25 mouse cellular contexts compared by ENCODE assay signal in the genomic region with DNA sequence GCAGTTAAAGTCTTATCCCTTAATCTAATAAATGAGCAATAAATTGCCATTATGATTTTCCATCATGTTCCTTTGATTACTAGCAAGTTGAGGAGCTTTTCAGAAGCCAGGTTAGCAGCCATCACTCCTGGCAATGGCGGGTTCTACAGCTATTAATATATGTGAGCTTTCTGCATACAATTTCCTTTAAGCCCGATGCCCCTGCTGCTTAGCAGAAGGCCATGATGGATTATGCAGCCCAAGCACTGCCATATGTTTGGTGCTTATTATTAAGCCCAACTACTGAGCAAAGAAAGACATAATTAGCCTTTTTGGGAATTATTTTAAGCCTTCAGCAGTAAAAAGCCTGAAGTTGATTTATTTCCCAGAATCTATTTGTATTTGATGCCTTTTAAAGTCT.
DNase-seq lines count a peak whose midpoint lies in the region; ATAC-seq and TF ChIP-seq lines count a peak whose summit lies in the region.
"Had no signal": no experiment of that assay in that cellular context is flagged by ENCODE, and none has a peak within 500 bp of the region (broad histone marks: within the 10 kb centered on the region; RNA-seq: fewer than 3 reads in every experiment).

No protein-coding gene starts in this region.

- H3K9ac ChIP-seq in forebrain, embryonic 14.5 days (ENCODE audit: low read length) = no peak overlapping the region
- H3K9ac ChIP-seq in forebrain, embryonic 11.5 days (ENCODE audit: low read length) = no peak overlapping the region
- no peak overlapping the region for H3K9ac ChIP-seq in hindbrain, embryonic 15.5 days
- H3K9ac ChIP-seq in hindbrain, embryonic 11.5 days (ENCODE audit: low read depth, low read length) = no peak overlapping the region
- no peak overlapping the region for H3K9ac ChIP-seq in midbrain, postnatal 0 days (replicated peaks; ENCODE audit: low read length, poor library complexity, severe bottlenecking)
- H3K9ac ChIP-seq: heart, embryonic 12.5 days; intestine, embryonic 15.5 days; limb, embryonic 12.5 days; liver, embryonic 15.5 days; lung, embryonic 14.5 days; midbrain, embryonic 15.5 days had no signal

- WGBS in forebrain, embryonic 14.5 days = 59% methylated on average over 2 of the region's 2 CpGs
- 86% methylated on average over 2 of the region's 2 CpGs for WGBS in forebrain, embryonic 11.5 days
- WGBS in hindbrain, embryonic 15.5 days = 51% methylated on average over 2 of the region's 2 CpGs
- 70% methylated on average over 2 of the region's 2 CpGs for WGBS in hindbrain, embryonic 11.5 days
- WGBS in midbrain, postnatal 0 days = 58% methylated on average over 2 of the region's 2 CpGs
- WGBS in midbrain, embryonic 10.5 days = 89% methylated on average over 2 of the region's 2 CpGs

- DNase-seq in forebrain, embryonic 14.5 days (ENCODE audit: low spot score) = peak; percentile 39
- no peak for DNase-seq in forebrain, embryonic 11.5 days (ENCODE audit: low spot score)
- DNase-seq in hindbrain, embryonic 11.5 days (ENCODE audit: low spot score) = no peak
- DNase-seq in midbrain, postnatal 0 days (ENCODE audit: low spot score) = peak; percentile 54
- DNase-seq in midbrain, embryonic 10.5 days (ENCODE audit: low spot score) = no peak
- DNase-seq in retina, postnatal 1 day = no peak
- DNase-seq: adrenal gland, adult 8-10 months; cerebellum, adult 18-20 months; kidney, adult 2 months; kidney, postnatal 36 days; lung, embryonic 14.5 days; lung, postnatal 14 days; right cerebral cortex, postnatal 4 days; thymus, adult 18-20 months; thymus, postnatal 25 days had no signal

- no peak overlapping the region for H3K4me3 ChIP-seq in forebrain, embryonic 14.5 days (ENCODE audit: low read depth, low read length)
- no peak overlapping the region for H3K4me3 ChIP-seq in forebrain, embryonic 11.5 days (ENCODE audit: low read depth, low read length)
- no peak overlapping the region for H3K4me3 ChIP-seq in hindbrain, embryonic 15.5 days
- no peak overlapping the region for H3K4me3 ChIP-seq in hindbrain, embryonic 11.5 days (ENCODE audit: low read depth, low read length)
- H3K4me3 ChIP-seq in midbrain, postnatal 0 days (ENCODE audit: low read depth, low read length) = no peak overlapping the region
- H3K4me3 ChIP-seq in midbrain, embryonic 10.5 days = no peak overlapping the region
- H3K4me3 ChIP-seq: forebrain, embryonic 10.5 days; heart, embryonic 12.5 days; intestine, embryonic 15.5 days; left cerebral cortex, adult 2 months; limb, embryonic 12.5 days; liver, embryonic 15.5 days; midbrain, embryonic 15.5 days had no signal

- H3K27ac ChIP-seq in forebrain, embryonic 14.5 days (ENCODE audit: low read depth, low read length) = no peak overlapping the region
- no peak overlapping the region for H3K27ac ChIP-seq in forebrain, embryonic 11.5 days (ENCODE audit: low read depth, low read length)
- peak overlapping the region; percentile 53; the same call in 1 of the 2 replicates for H3K27ac ChIP-seq in hindbrain, embryonic 15.5 days (replicated peaks)
- no peak overlapping the region for H3K27ac ChIP-seq in hindbrain, embryonic 11.5 days (ENCODE audit: low read depth, low read length)
- H3K27ac ChIP-seq in midbrain, postnatal 0 days (ENCODE audit: low read depth, low read length) = no peak overlapping the region
- H3K27ac ChIP-seq in midbrain, embryonic 10.5 days (replicated peaks) = no peak overlapping the region
- H3K27ac ChIP-seq: forebrain, embryonic 10.5 days; intestine, embryonic 15.5 days; left cerebral cortex, adult 2 months; limb, embryonic 12.5 days; liver, embryonic 15.5 days; midbrain, embryonic 15.5 days; stomach, postnatal 0 days had no signal

- ATAC-seq in forebrain, embryonic 14.5 days = no peak
- no peak for ATAC-seq in forebrain, embryonic 11.5 days (replicated peaks; ENCODE audit: low FRiP score)
- peak; percentile 51; the same call in 1 of the 2 replicates for ATAC-seq in hindbrain, embryonic 15.5 days (ENCODE audit: low FRiP score, low read depth)
- no peak for ATAC-seq in hindbrain, embryonic 11.5 days (ENCODE audit: low FRiP score)
- no peak for ATAC-seq in midbrain, postnatal 0 days (ENCODE audit: low FRiP score)
- ATAC-seq: intestine, embryonic 15.5 days; midbrain, embryonic 15.5 days had no signal

- no peaks in the 10 kb centered on the region for H3K9me3 ChIP-seq in forebrain, embryonic 14.5 days (replicated peaks; ENCODE audit: control insufficient read depth, low read length)
- H3K9me3 ChIP-seq in forebrain, embryonic 11.5 days (ENCODE audit: control insufficient read depth, low read length) = no peaks in the 10 kb centered on the region
- no peaks in the 10 kb centered on the region for H3K9me3 ChIP-seq in hindbrain, embryonic 15.5 days
- H3K9me3 ChIP-seq in hindbrain, embryonic 11.5 days (ENCODE audit: control insufficient read depth, low read length) = no peaks in the 10 kb centered on the region
- no peaks in the 10 kb centered on the region for H3K9me3 ChIP-seq in midbrain, postnatal 0 days (ENCODE audit: low read length)
- H3K9me3 ChIP-seq in midbrain, embryonic 10.5 days (replicated peaks) = no peaks in the 10 kb centered on the region
- H3K9me3 ChIP-seq: forebrain, embryonic 10.5 days; G1E; heart, embryonic 12.5 days; intestine, embryonic 15.5 days; limb, embryonic 12.5 days; liver, embryonic 15.5 days; midbrain, embryonic 15.5 days had no signal

- no peaks in the 10 kb centered on the region for H3K36me3 ChIP-seq in forebrain, embryonic 14.5 days (ENCODE audit: control insufficient read depth, insufficient read depth, low read length)
- H3K36me3 ChIP-seq in forebrain, embryonic 11.5 days (ENCODE audit: control insufficient read depth, insufficient read depth, low read length) = no peaks in the 10 kb centered on the region
- no peaks in the 10 kb centered on the region for H3K36me3 ChIP-seq in hindbrain, embryonic 15.5 days
- no peaks in the 10 kb centered on the region for H3K36me3 ChIP-seq in hindbrain, embryonic 11.5 days (ENCODE audit: control insufficient read depth, insufficient read depth, low read length)
- H3K36me3 ChIP-seq in midbrain, postnatal 0 days (ENCODE audit: insufficient read depth, low read length) = no peaks in the 10 kb centered on the region
- no peaks in the 10 kb centered on the region for H3K36me3 ChIP-seq in midbrain, embryonic 10.5 days
- H3K36me3 ChIP-seq: forebrain, embryonic 10.5 days; G1E; heart, embryonic 12.5 days; intestine, embryonic 15.5 days; limb, embryonic 12.5 days; liver, embryonic 15.5 days; midbrain, embryonic 15.5 days had no signal

- no peaks in the 10 kb centered on the region for H3K27me3 ChIP-seq in forebrain, embryonic 14.5 days (replicated peaks; ENCODE audit: control insufficient read depth, insufficient read depth, low read length)
- H3K27me3 ChIP-seq in forebrain, embryonic 11.5 days (ENCODE audit: control insufficient read depth, insufficient read depth, low read length) = no peaks in the 10 kb centered on the region
- H3K27me3 ChIP-seq in hindbrain, embryonic 15.5 days = no peaks in the 10 kb centered on the region
- H3K27me3 ChIP-seq in hindbrain, embryonic 11.5 days (ENCODE audit: control insufficient read depth, insufficient read depth, low read length) = no peaks in the 10 kb centered on the region
- H3K27me3 ChIP-seq in midbrain, postnatal 0 days (ENCODE audit: insufficient read depth, low read length) = no peaks in the 10 kb centered on the region
- H3K27me3 ChIP-seq in midbrain, embryonic 10.5 days (ENCODE audit: low read depth, poor library complexity, severe bottlenecking) = no peaks in the 10 kb centered on the region
- H3K27me3 ChIP-seq: heart, embryonic 12.5 days; intestine, embryonic 15.5 days; limb, embryonic 12.5 days; liver, embryonic 15.5 days; midbrain, embryonic 15.5 days had no signal

- no peak for TF ChIP-seq CTCF in midbrain, postnatal 0 days (IDR thresholded peaks at IDR 0.05)

- H3K4me1 ChIP-seq in forebrain, embryonic 14.5 days (ENCODE audit: control insufficient read depth, insufficient read depth, low read length) = peaks cover 3% of the 10 kb centered on the region; the same call in 1 of the 2 replicates
- H3K4me1 ChIP-seq in forebrain, embryonic 11.5 days (replicated peaks; ENCODE audit: control insufficient read depth, insufficient read depth, low read length) = no peaks in the 10 kb centered on the region
- H3K4me1 ChIP-seq in hindbrain, embryonic 15.5 days (replicated peaks) = 0 out of 2 replicates have a peak, but pooled peaks cover 9% of the 10 kb centered on the region
- no peaks in the 10 kb centered on the region for H3K4me1 ChIP-seq in hindbrain, embryonic 11.5 days (replicated peaks; ENCODE audit: control insufficient read depth, insufficient read depth, low read length)
- no peaks in the 10 kb centered on the region for H3K4me1 ChIP-seq in midbrain, postnatal 0 days (ENCODE audit: insufficient read depth, low read length)
- H3K4me1 ChIP-seq in midbrain, embryonic 10.5 days = no peaks in the 10 kb centered on the region
- H3K4me1 ChIP-seq: heart, embryonic 12.5 days; intestine, embryonic 15.5 days; liver, embryonic 15.5 days; midbrain, embryonic 15.5 days had no signal

- H3K4me2 ChIP-seq in forebrain, embryonic 14.5 days (ENCODE audit: low read length) = no peak overlapping the region
- no peak overlapping the region for H3K4me2 ChIP-seq in forebrain, embryonic 11.5 days (ENCODE audit: low read depth, low read length, severe bottlenecking)
- no peak overlapping the region for H3K4me2 ChIP-seq in hindbrain, embryonic 15.5 days
- no peak overlapping the region for H3K4me2 ChIP-seq in hindbrain, embryonic 11.5 days (replicated peaks; ENCODE audit: low read depth, low read length)
- no peak overlapping the region for H3K4me2 ChIP-seq in midbrain, postnatal 0 days (ENCODE audit: low read depth, low read length, poor library complexity, severe bottlenecking)
- H3K4me2 ChIP-seq: heart, embryonic 12.5 days; intestine, embryonic 15.5 days; limb, embryonic 12.5 days; liver, embryonic 15.5 days; lung, embryonic 14.5 days; midbrain, embryonic 15.5 days had no signal

Comparison
In these comparisons a context has a peak if more than half of its experiments do, and no peak if none do; other contexts are left out.
1. DNase-seq: peak in forebrain, embryonic 14.5 days (single experiment) and midbrain, postnatal 0 days (single experiment); none in forebrain, embryonic 11.5 days (single experiment), hindbrain, embryonic 11.5 days (single experiment), midbrain, embryonic 10.5 days (single experiment) and retina, postnatal 1 day (single experiment).